Mouse (Mus musculus): ENCODE results near the gene Dpy19l3. TPM values are rescaled to one million over a fixed set of nuclear protein-coding genes. Genes with fewer than 3 reads are reported as not detected.

Gene Dpy19l3
- polyA plus RNA-seq, 1 experiment from 2014 or later = 34.7 TPM

DNA sequence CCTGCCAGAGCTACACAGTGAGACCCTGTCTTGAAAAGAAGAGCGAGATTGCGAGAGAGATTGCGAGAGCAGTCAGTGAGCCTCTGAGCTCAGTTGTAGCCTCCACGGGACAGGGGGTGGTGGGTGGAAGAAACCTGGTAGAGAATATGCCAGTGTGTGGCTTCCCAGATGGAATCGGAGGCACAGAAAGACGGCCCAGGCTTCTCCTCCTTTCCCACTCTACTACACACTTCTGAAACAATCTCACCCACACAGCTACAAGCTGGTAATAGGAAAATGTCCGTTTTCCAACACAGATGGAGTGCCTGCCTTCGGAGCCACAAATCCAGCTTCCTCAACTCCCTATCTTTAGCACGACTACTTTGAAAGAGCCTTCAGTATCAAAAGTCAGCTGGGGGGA lies 9.5 kb downstream of the Dpy19l3 start:
- Histone ChIP-seq H3K36me3 (peaks cover 100% of the 10 kb centered on the region), H3K27me3 (ENCODE audit: low read depth, poor library complexity, severe bottlenecking) (no peaks in the 10 kb centered on the region), H3K4me1 (peaks cover 20% of the 10 kb centered on the region), H3K27ac (replicated peaks) (no peak overlapping the region), H3K4me3 (no peak overlapping the region), H3K9me3 (replicated peaks) (no peaks in the 10 kb centered on the region)
- 96% methylated on average over 9 of the region's 9 CpGs for WGBS
- DNase-seq (ENCODE audit: low spot score) = no peak

DNA sequence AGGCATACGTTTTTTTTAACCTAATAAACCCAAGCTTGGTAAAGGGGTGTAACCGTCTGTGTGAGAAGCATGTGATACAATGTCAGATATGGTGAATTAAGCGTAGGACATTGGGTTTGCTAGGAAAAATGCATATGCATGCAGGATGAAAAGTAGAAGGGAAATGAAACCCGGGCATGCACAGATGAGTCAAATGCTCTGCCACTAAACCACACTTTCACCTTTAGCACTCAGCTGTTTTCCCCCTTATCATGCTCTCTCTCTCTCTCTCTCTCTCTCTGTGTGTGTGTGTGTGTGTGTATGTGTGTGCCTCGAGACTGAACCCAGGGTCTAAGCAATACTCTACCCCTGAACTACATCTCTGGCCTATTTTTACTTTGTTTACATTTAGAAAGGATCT lies 11.9 kb downstream of the Dpy19l3 start:
- Histone ChIP-seq H3K27me3 (ENCODE audit: low read depth, poor library complexity, severe bottlenecking) (no peaks in the 10 kb centered on the region), H3K4me3 (no peak overlapping the region), H3K27ac (replicated peaks) (no peak overlapping the region), H3K36me3 (peaks cover 100% of the 10 kb centered on the region), H3K4me1 (peaks cover 13% of the 10 kb centered on the region), H3K9me3 (replicated peaks) (peaks cover 7% of the 10 kb centered on the region; the same call in 1 of the 2 replicates)
- no peak for DNase-seq (ENCODE audit: low spot score)
- 93% methylated on average over 5 of the region's 5 CpGs for WGBS

DNA sequence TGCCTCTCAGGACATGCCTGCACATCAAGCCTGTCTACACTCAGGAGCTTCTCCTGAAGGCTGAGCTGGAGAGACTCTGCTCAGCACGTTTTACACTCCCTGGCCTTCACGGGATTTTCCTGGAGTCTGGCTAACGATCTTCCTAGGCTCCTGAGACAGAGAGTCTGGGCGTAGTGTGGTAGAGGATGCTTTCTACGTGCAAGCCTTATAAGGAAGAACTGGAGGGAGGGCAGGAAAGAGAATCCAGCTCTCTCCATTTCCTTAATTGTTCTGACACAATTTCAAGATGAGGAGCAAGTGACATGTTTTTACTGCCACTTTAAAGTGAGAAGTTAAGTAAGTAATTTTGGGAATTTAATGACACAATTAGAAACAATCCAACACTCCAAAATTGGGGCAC lies 12.4 kb downstream of the Dpy19l3 start:
- H3K27me3 ChIP-seq (ENCODE audit: low read depth, poor library complexity, severe bottlenecking) = no peaks in the 10 kb centered on the region
- H3K36me3 ChIP-seq = peaks cover 100% of the 10 kb centered on the region
- no peak overlapping the region for H3K27ac ChIP-seq (replicated peaks)
- no peak overlapping the region for H3K4me3 ChIP-seq
- H3K9me3 ChIP-seq (replicated peaks) = peaks cover 7% of the 10 kb centered on the region; the same call in 1 of the 2 replicates
- peaks cover 8% of the 10 kb centered on the region; the same call in 1 of the 2 replicates for H3K4me1 ChIP-seq
- no peak for DNase-seq (ENCODE audit: low spot score)
- 90% methylated on average over 5 of the region's 5 CpGs for WGBS

DNA sequence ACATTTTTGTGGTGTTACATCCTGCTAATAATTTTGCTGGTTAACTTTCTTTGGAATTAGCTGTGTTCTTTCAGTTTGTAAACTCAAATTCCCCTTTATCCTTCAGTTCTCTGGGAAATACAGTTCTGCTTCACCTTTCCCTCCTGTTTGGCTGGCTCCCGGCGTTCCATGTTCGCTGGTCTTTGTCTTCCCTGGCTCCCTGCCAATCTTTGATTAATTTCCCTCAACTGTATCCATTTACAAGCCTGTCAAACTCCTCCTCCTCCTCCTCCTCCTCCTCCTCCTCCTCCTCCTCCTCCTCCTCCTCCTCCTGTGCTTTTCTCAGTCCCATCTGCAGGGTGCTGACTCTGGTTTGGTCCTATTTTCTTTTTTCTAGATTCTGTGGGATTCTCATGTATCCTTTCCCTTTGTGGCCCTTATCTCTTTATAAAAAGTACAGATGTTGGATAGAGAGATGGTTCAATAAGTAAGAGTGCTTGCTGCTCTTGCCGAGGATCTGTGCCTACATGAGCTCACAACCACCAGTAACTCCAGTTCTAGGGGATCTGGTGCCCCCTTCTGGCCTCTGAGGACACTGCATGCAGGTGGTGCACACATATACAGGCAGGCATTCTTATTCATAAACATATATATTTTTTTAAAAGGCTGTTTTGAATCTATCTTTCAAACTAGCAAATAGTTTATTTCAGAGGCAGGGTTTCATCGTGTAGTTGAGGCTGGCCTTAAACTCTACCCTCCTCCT lies 13.6 kb downstream of the Dpy19l3 start:
- Histone ChIP-seq H3K4me1 (0 out of 2 replicates have a peak, but pooled peaks cover under 1% of the 10 kb centered on the region), H3K27ac (replicated peaks) (no peak overlapping the region), H3K36me3 (peaks cover 100% of the 10 kb centered on the region), H3K27me3 (ENCODE audit: low read depth, poor library complexity, severe bottlenecking) (no peaks in the 10 kb centered on the region), H3K4me3 (no peak overlapping the region), H3K9me3 (replicated peaks) (peaks cover 7% of the 10 kb centered on the region; the same call in 1 of the 2 replicates)
- 97% methylated on average over 5 of the region's 5 CpGs for WGBS
- peak; percentile 46 for DNase-seq (ENCODE audit: low spot score)

DNA sequence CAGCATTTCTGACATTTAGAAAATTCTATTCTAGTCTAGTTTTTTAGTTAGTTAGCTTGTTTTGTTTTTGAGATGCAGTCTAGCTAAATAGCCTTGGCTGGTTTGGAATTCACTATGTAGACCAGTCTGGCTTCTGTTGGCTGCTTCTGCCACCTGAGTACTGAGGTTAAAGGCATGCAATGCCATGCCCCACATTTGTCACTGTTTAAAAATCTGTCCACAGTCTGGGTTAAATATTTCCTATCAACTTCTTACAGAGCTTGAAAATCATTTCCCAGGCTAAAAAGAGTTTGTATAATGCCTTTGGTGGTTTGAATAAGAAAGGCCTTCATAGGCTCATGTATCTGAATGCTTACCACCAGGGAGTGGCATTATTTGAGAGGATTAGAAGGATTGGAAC lies 15.4 kb downstream of the Dpy19l3 start:
- Histone ChIP-seq H3K27me3 (ENCODE audit: low read depth, poor library complexity, severe bottlenecking) (no peaks in the 10 kb centered on the region), H3K4me1 (no peaks in the 10 kb centered on the region), H3K9me3 (replicated peaks) (peaks cover 7% of the 10 kb centered on the region; the same call in 1 of the 2 replicates), H3K4me3 (no peak overlapping the region), H3K27ac (replicated peaks) (no peak overlapping the region), H3K36me3 (peaks cover 100% of the 10 kb centered on the region)
- DNase-seq (ENCODE audit: low spot score) = no peak

DNA sequence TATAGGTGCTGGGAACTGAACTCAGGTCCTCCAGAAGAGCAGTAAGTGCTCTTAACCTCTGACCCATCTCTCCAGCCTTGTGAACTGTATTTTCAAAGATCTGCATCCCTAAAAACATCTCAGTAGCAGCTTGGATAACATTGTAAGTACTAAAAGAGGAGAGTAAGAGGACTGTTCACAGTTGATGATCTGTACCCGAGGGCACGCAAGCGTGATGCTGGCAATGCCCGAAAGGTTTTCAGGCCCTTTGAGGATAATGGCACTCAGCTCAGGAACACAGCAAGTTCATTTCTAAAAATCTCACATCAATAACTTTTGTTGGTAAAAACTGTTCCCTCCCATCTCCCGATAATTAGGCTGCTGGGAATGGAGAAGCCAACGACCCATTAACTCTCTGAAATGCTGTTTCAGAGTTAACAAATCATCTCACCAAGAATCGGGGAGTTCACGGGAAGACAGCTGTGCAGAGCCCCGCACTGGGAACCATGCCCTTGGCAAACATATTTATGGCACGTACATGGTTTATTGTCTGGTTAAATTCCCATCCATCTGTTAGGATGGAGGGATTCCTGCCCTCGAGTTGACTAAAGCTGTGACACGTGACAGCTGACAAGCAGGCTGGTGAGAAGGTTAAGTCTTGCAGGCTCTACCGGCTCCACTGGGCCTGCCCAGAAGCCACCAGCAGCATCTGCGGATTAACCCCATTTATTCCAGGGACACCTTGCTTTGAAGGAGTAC lies 20.8 kb downstream of the Dpy19l3 start:
- no peak overlapping the region for H3K4me3 ChIP-seq
- DNase-seq (ENCODE audit: low spot score) = no peak
- H3K9me3 ChIP-seq (replicated peaks) = peaks cover 12% of the 10 kb centered on the region
- H3K27me3 ChIP-seq (ENCODE audit: low read depth, poor library complexity, severe bottlenecking) = no peaks in the 10 kb centered on the region
- WGBS = 92% methylated on average over 14 of the region's 14 CpGs
- H3K36me3 ChIP-seq = peaks cover 92% of the 10 kb centered on the region
- no peak overlapping the region for H3K27ac ChIP-seq (replicated peaks)
- no peaks in the 10 kb centered on the region for H3K4me1 ChIP-seq

DNA sequence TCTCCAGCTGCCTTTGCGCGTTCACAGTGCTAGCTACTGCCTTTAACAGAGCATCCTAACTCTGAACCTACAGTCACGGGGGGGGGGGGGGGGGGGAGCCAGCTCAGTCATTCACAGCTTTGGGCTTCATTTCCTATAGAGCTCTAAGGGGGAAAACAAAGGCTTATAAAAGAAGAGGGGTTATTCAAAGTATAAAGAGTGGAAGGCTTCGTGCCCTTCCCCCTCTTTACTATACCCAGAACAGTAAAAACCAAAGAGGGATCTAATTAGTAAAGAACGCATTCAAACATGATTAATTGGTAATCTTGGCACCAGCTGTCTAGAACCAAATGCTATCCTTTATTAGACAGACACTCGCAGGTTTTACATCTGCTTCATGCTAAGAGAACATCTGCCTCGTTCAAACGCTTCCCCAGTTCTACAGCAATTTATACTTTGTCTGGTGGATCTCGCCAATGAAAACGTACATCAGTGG lies 21.6 kb downstream of the Dpy19l3 start:
- H3K9me3 ChIP-seq (replicated peaks) = peaks cover 19% of the 10 kb centered on the region
- no peaks in the 10 kb centered on the region for H3K4me1 ChIP-seq
- H3K36me3 ChIP-seq = peaks cover 92% of the 10 kb centered on the region
- WGBS = 89% methylated on average over 10 of the region's 10 CpGs
- H3K27ac ChIP-seq (replicated peaks) = no peak overlapping the region
- H3K27me3 ChIP-seq (ENCODE audit: low read depth, poor library complexity, severe bottlenecking) = no peaks in the 10 kb centered on the region
- DNase-seq (ENCODE audit: low spot score) = no peak
- no peak overlapping the region for H3K4me3 ChIP-seq

DNA sequence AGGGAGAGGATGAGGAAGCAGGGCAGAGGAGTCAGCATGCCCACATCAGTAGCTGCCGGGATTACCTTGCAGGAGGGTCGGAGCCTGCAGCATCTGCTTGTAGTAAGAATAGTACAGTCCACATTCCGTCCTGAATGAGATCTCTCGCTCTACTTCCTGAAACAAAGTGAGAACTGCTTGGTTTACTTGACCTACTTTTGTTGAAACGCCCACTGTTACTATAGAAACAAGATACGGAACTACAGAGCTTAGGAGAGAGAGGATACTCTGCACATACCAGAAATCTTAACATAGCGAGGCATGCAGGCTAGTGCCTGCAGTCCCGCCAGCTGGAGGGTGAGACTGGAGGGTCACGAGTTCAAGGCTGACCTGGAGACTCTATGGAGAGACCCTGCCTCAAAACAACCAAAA lies 24.6 kb downstream of the Dpy19l3 start:
- no peak for DNase-seq (ENCODE audit: low spot score)
- Histone ChIP-seq H3K4me1 (no peaks in the 10 kb centered on the region), H3K9me3 (replicated peaks) (peaks cover 19% of the 10 kb centered on the region), H3K36me3 (peaks cover 92% of the 10 kb centered on the region), H3K27me3 (ENCODE audit: low read depth, poor library complexity, severe bottlenecking) (no peaks in the 10 kb centered on the region), H3K27ac (replicated peaks) (no peak overlapping the region), H3K4me3 (no peak overlapping the region)
- WGBS = 92% methylated on average over 9 of the region's 9 CpGs

DNA sequence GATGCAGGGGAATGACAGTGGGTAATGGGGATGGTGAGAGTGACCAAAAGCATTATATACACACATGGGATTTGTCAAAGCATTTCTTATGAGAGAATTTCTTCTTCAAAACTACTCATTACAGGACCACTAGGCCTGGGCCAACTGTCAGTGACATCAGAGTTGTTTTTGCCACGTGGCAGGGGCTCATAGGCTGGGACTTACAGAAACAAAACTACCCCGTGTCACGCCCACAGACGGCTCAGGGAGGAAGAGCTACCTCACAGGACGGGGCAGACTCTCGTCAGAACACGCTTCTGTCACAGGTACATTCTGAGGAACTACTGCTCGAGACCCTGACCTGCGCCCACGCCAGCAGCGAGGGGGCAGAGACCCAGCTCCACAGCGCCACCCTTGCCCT lies 25.9 kb downstream of the Dpy19l3 start:
- no peak for DNase-seq (ENCODE audit: low spot score)
- H3K9me3 ChIP-seq (replicated peaks) = peaks cover 19% of the 10 kb centered on the region
- H3K27ac ChIP-seq (replicated peaks) = no peak overlapping the region
- no peaks in the 10 kb centered on the region for H3K4me1 ChIP-seq
- WGBS = 93% methylated on average over 12 of the region's 12 CpGs
- H3K36me3 ChIP-seq = peaks cover 92% of the 10 kb centered on the region
- no peaks in the 10 kb centered on the region for H3K27me3 ChIP-seq (ENCODE audit: low read depth, poor library complexity, severe bottlenecking)
- H3K4me3 ChIP-seq = no peak overlapping the region

DNA sequence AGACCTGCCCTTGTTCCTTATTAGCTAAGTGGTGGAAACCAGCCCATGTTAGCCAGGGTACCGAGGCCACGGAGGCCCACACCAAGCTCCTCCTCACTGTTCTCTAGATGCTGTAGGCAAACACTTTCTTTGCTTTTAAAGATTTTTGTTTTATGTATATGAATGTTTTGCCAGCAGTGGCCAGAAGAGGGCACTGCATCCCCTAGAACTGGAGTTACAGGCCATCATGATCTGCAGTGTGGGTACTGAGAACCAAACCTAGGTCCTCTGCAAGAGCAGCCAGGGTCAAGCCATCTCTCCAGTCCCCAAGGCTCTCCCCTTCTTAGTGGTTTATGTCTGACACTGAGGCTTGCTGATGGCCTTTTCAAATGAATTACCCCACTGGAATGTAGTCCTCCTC lies 31.2 kb downstream of the Dpy19l3 start:
- Histone ChIP-seq H3K4me1 (no peaks in the 10 kb centered on the region), H3K27ac (replicated peaks) (no peak overlapping the region), H3K9me3 (replicated peaks) (peaks cover 8% of the 10 kb centered on the region; the same call in 1 of the 2 replicates), H3K36me3 (peaks cover 100% of the 10 kb centered on the region), H3K27me3 (ENCODE audit: low read depth, poor library complexity, severe bottlenecking) (no peaks in the 10 kb centered on the region), H3K4me3 (no peak overlapping the region)
- 95% methylated on average over 2 of the region's 2 CpGs for WGBS
- no peak for DNase-seq (ENCODE audit: low spot score)

DNA sequence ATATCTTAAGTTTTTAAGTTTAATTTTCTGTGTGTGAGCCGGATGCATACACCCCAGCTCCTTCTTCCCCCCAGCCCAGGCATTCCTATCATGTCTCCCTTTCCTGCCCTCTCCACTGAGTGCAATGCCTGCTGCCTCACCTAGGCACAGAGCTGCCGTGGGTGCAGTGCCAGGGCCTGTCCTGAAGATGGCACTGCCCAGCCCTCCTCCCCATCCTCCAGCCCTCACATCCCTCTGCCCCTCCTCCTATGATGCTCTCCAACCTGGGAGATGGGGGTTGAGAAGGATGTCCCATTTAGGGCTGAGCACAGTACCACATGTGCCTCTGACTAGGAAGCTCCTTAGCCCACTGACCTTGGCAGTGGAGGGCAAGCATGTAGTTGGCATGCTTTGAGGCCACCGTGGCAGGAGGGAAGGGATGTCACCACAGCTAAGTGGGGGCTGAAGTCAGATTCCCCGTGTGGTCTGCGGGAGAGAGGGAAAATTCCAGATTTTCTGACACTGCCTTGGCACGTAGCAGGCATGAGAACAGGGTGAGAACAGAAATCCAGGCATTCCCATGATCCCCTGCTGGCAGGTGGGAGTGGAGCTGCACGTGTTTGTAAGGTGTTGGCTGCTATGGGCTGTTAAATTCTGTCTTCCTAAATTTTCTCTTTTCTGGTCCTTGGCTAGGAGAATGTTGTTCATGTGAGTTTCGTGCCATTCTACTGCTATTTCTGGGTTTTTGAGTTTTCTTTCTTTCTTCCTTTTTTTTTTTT lies 35.7 kb downstream of the Dpy19l3 start:
- Histone ChIP-seq H3K4me3 (no peak overlapping the region), H3K27ac (replicated peaks) (no peak overlapping the region), H3K27me3 (ENCODE audit: low read depth, poor library complexity, severe bottlenecking) (no peaks in the 10 kb centered on the region), H3K4me1 (no peaks in the 10 kb centered on the region), H3K9me3 (replicated peaks) (peaks cover 5% of the 10 kb centered on the region; the same call in 1 of the 2 replicates), H3K36me3 (peaks cover 96% of the 10 kb centered on the region)
- DNase-seq (ENCODE audit: low spot score) = no peak
- WGBS = 89% methylated on average over 8 of the region's 8 CpGs

DNA sequence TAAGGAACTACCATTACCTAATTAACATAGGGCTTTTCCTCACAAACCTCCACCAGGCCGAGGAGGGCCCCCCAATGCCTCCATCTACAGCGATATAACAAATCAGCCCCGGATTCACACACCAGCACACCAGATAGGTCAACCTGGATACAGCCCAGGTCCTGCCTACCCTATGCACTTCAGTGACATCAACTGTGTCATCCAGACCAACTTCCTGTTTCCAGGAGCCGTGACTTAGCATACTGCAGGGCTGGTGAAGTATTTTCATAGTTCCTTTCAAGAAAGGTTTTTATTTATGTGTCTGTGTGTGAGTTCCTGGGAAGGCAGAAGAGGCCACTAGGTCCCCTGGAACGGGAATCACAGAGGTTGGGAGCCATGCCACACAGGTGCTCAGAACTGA lies 43.9 kb downstream of the Dpy19l3 start:
- 94% methylated on average over 5 of the region's 5 CpGs for WGBS
- Histone ChIP-seq H3K27me3 (ENCODE audit: low read depth, poor library complexity, severe bottlenecking) (no peaks in the 10 kb centered on the region), H3K9me3 (replicated peaks) (no peaks in the 10 kb centered on the region), H3K36me3 (peaks cover 92% of the 10 kb centered on the region), H3K4me3 (no peak overlapping the region), H3K27ac (replicated peaks) (no peak overlapping the region), H3K4me1 (no peaks in the 10 kb centered on the region)
- DNase-seq (ENCODE audit: low spot score) = no peak
